Mouse (Mus musculus) stomach, postnatal 0 days (tissue): ENCODE data around the gene Ccr7.

Source experiments
- CTCF ChIP-seq: IDR thresholded peaks from 2 replicates; pipeline ENCODE4 v1.5.1; 2016; ENCODE audit warnings: antibody characterized with exemption, low read depth, mild to moderate bottlenecking, moderate library complexity
- EP300 ChIP-seq: optimal IDR thresholded peaks from 2 replicates; pipeline ENCODE3; 2016; ENCODE audit warnings: antibody characterized with exemption

DNA sequence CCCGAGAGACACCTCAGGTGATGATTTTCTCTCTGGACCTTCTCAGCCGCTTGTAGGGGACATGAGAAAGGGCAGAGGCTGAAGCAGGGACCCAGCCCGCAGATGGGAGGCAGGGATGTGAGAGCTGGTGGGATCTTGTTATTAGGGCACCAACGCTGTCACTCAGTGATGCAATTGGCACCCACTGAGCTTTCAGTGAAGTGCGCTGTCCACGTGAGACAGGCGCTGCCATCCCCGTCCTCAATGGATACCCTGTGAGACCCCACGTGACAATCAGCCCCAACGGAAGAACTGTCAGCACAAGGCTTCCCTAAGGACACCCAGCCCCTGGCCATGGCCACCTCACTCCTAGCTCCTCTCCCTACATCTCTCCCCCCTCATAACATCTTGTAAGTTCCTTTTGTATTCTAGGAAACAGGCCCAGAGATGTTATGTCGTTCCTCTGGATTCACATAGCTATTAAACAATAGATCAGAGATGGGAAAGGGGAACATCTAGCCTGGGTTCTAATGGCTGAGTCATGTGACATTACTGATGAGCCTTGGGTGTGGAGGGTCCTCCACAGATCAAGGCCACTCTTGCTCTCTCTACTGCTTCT is 3.4 kb downstream of the Ccr7 start:
- TF ChIP-seq CTCF (no peak), EP300 (no peak)
